Mouse (Mus musculus) lung, embryonic 15.5 days (tissue): ENCODE measurements around the gene Trio. TPM values are rescaled to one million over a fixed set of nuclear protein-coding genes. Genes with fewer than 3 reads are reported as not detected.

Source experiments
- ATAC-seq: fragments of 200-750 bp; cut with Nextera tagmentation; 2 replicates; pipeline ENCODE4 v1.8.0; 2017; ENCODE audit warnings: moderate number of reproducible peaks, borderline replicate concordance; ENCODE audit not compliant: low FRiP score, low TSS enrichment; ENCODE audit errors: extremely low read depth
- H3K27ac ChIP-seq: fragments of 300-500 bp; sonication (generic); 2 replicates; pipeline ENCODE4 v1.5.1; 2015; ENCODE audit warnings: moderate library complexity, mild to moderate bottlenecking, inconsistent platforms
- H3K27me3 ChIP-seq: fragments of 300-500 bp; sonication (generic); 2 replicates; pipeline ENCODE4 v1.6.1; 2015; ENCODE audit warnings: inconsistent platforms
- H3K36me3 ChIP-seq: fragments of 300-500 bp; sonication (generic); 2 replicates; pipeline ENCODE4 v1.6.1; 2015; ENCODE audit warnings: inconsistent platforms
- H3K4me1 ChIP-seq: fragments of 300-500 bp; sonication (generic); 2 replicates; pipeline ENCODE4 v1.6.1; 2015; ENCODE audit warnings: inconsistent platforms
- H3K4me2 ChIP-seq: fragments of 300-500 bp; sonication (generic); 2 replicates; pipeline ENCODE4 v1.6.1; 2015; ENCODE audit warnings: inconsistent platforms, mild to moderate bottlenecking, moderate library complexity
- H3K4me3 ChIP-seq: fragments of 300-500 bp; sonication (generic); 2 replicates; pipeline ENCODE4 v1.5.1; 2015; ENCODE audit warnings: mild to moderate bottlenecking, inconsistent platforms
- H3K9ac ChIP-seq: fragments of 300-500 bp; sonication (generic); 2 replicates; pipeline ENCODE4 v1.6.1; 2015; ENCODE audit warnings: inconsistent platforms
- H3K9me3 ChIP-seq: fragments of 300-500 bp; sonication (generic); 2 replicates; pipeline ENCODE4 v1.6.1; 2016; ENCODE audit warnings: inconsistent platforms
- WGBS: fragments of 180-500 bp; shearing (Covaris S2); methylation state at CpG from one replicate; pipeline ENCODE4 v1.1.7; 2015; 5-methylcytosine and 5-hydroxymethylcytosine counted together
- polyA plus RNA-seq: library from polyadenylated mRNA; unstranded; fragments of >200 nt; fragmentation: Nextera tagmentation; extraction: Ambion mirVana; gene quantifications from 2 replicates; pipeline ENCODE4 v1.2.1, GENCODE M21; 2015

Trio gene
- polyA plus RNA-seq, 1 experiment from 2014 or later, result 18.7 TPM

DNA sequence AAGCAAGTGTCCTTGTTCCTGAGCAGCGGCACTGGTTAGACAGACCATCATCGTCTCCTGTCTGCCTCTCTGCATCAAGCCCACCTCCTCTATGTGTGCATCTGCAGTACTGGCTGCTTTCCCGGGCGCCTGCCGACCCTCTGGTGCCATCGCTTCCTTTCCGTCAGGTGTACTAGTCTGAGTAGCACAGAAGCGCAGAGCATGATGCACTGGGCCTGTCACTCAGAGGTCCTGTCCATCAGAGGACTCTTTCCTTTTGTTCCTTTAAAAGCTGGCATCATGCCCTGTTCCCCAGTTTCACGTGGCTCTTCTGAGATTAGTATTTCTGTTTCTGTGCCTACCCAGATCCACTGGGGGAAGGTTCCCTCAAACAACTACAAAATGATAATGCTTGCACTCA is 67.8 kb downstream of the Trio start:
- H3K4me3 ChIP-seq, result no peak overlapping the region
- ATAC-seq, result no peak
- WGBS, result 71% methylated on average over 9 of the region's 9 CpGs
- H3K4me2 ChIP-seq, result no peak overlapping the region
- H3K36me3 ChIP-seq, result no peaks in the 10 kb centered on the region
- no peak overlapping the region for H3K27ac ChIP-seq
- H3K9ac ChIP-seq, result no peak overlapping the region
- H3K27me3 ChIP-seq, result no peaks in the 10 kb centered on the region
- no peaks in the 10 kb centered on the region for H3K9me3 ChIP-seq
- peaks cover 34% of the 10 kb centered on the region for H3K4me1 ChIP-seq

DNA sequence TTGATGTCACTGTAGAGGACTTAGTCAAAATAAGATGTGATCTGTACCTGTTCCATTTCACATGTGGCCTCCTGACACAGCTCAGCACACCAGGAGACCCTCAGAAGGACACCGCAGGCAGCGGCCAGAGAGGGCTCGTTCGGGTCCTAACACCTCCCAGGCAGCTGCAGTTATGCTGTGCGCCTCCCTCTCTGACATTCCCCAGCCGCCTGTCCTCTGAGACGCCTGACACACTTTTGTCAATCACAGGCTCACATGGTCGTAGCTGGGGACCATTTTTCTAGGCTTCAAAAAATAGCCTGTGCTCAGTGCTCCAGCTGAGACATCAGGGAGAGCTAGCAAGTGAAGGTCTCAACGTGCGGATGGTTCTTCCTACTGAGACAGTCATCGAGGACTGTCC is 70.0 kb downstream of the Trio start:
- Histone ChIP-seq H3K4me1 (peaks cover 23% of the 10 kb centered on the region), H3K9ac (no peak overlapping the region), H3K4me3 (no peak overlapping the region), H3K27me3 (no peaks in the 10 kb centered on the region), H3K4me2 (no peak overlapping the region), H3K36me3 (no peaks in the 10 kb centered on the region), H3K27ac (no peak overlapping the region), H3K9me3 (no peaks in the 10 kb centered on the region)
- ATAC-seq, result no peak
- WGBS, result 42% methylated on average over 11 of the region's 11 CpGs

- H3K27ac ChIP-seq, result no peak overlapping the region
- no peak overlapping the region for H3K4me3 ChIP-seq
- no peak for ATAC-seq
- no peaks in the 10 kb centered on the region for H3K9me3 ChIP-seq
- H3K27me3 ChIP-seq, result no peaks in the 10 kb centered on the region
- no peak overlapping the region for H3K4me2 ChIP-seq
- no peak overlapping the region for H3K9ac ChIP-seq
- peaks cover 15% of the 10 kb centered on the region; the same call in 1 of the 2 replicates for H3K4me1 ChIP-seq
- no peaks in the 10 kb centered on the region for H3K36me3 ChIP-seq
- whole genome bisulfite sequencing, result 89% methylated on average over 5 of the region's 5 CpGs
Observed at GRCm38 (mm10) chr15:27954356-27954755, 71.3 kb downstream of the Trio start.

- ATAC-seq, result no peak
Observed at GRCm38 (mm10) chr15:27953570-27953969, 72.1 kb downstream of the Trio start.

GRCm38 (mm10) chr15:27951195-27951594 is 74.5 kb downstream of the Trio start:
- Histone ChIP-seq H3K27me3 (no peaks in the 10 kb centered on the region), H3K9me3 (no peaks in the 10 kb centered on the region), H3K4me3 (no peak overlapping the region), H3K4me1 (peaks cover 7% of the 10 kb centered on the region; the same call in 1 of the 2 replicates), H3K4me2 (no peak overlapping the region), H3K36me3 (no peaks in the 10 kb centered on the region), H3K9ac (no peak overlapping the region), H3K27ac (no peak overlapping the region)
- ATAC-seq, result no peak
- WGBS, result 85% methylated on average over 7 of the region's 7 CpGs

More at GRCm38 (mm10) chr15:27953570-27953969, 72.1 kb downstream of the Trio start:
- Histone ChIP-seq H3K4me1 (peaks cover 15% of the 10 kb centered on the region; the same call in 1 of the 2 replicates), H3K27me3 (no peaks in the 10 kb centered on the region), H3K9ac (no peak overlapping the region), H3K4me3 (no peak overlapping the region), H3K36me3 (no peaks in the 10 kb centered on the region), H3K4me2 (no peak overlapping the region), H3K9me3 (no peaks in the 10 kb centered on the region), H3K27ac (no peak overlapping the region)
- 58% methylated on average over 3 of the region's 3 CpGs for WGBS

DNA sequence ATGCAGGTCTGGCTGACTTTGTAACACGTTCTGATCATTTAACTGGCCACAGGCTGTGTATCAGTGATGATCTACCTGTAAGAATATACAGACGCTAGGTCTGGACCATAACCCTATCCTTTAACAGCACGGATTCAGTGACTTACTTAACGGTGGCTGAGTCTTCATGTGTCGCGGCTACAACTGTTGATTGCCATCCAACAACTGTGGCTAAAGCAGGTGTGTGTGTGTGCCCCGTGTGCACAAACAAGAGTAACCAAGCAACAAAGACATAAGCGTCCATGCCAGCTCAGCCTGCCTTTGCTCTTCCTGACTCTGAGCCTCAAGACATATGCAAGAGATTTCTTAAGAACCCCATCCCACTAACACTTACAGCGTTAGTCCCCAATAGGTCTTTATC is 76.5 kb downstream of the Trio start:
- no peak overlapping the region for H3K4me3 ChIP-seq
- H3K27ac ChIP-seq, result no peak overlapping the region
- no peak overlapping the region for H3K4me2 ChIP-seq
- 90% methylated on average over 9 of the region's 9 CpGs for WGBS
- peaks cover 4% of the 10 kb centered on the region for H3K4me1 ChIP-seq
- H3K36me3 ChIP-seq, result no peaks in the 10 kb centered on the region
- ATAC-seq, result no peak
- no peaks in the 10 kb centered on the region for H3K9me3 ChIP-seq
- H3K9ac ChIP-seq, result no peak overlapping the region
- no peaks in the 10 kb centered on the region for H3K27me3 ChIP-seq

DNA sequence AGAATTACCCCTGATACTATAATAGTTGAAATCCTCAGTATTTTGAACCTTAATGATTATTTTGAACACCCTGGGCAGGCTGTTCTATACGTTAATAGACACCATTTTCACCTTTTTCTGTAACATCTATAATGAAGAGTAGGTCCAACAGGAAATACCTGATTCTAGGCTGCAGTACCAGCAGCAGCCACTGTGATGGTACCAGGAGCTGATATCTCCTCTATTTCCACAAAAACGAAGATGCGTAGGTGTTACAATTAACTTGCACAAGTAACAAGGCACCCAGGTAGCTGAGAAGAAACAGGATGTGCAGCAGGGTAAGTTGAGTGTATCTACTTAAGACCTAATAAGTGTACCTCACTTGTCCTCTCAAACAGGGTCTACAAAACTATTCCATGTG is 77.8 kb downstream of the Trio start:
- no peak for ATAC-seq
- no peak overlapping the region for H3K9ac ChIP-seq
- H3K27ac ChIP-seq, result no peak overlapping the region
- H3K27me3 ChIP-seq, result no peaks in the 10 kb centered on the region
- H3K4me1 ChIP-seq, result peaks cover 11% of the 10 kb centered on the region
- H3K4me3 ChIP-seq, result no peak overlapping the region
- no peaks in the 10 kb centered on the region for H3K9me3 ChIP-seq
- whole genome bisulfite sequencing, result 89% methylated on average over 3 of the region's 3 CpGs
- H3K4me2 ChIP-seq, result no peak overlapping the region
- no peaks in the 10 kb centered on the region for H3K36me3 ChIP-seq

DNA sequence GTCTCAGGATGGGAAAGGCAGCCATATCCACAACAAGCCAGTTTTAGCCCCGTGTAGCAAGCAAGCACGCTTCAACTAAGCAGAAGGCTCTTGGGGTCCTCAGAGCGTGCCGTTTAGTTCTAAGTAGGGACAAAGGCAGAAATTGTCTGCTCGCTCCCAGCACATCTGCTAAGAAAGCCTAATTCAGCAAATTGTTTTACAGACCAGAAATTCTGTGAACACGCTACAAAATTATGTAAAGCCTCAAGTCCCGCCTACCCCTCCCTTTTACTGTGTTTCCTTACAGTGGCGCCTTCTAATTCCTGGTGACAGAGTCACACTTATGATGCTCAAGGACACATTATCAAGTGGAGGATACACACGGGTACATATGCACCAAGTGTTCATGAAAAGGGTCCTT is 80.1 kb downstream of the Trio start:
- no peak overlapping the region for H3K27ac ChIP-seq
- ATAC-seq, result no peak
- WGBS, result 71% methylated on average over 9 of the region's 9 CpGs
- no peak overlapping the region for H3K4me2 ChIP-seq
- no peak overlapping the region for H3K9ac ChIP-seq
- H3K27me3 ChIP-seq, result no peaks in the 10 kb centered on the region
- no peak overlapping the region for H3K4me3 ChIP-seq
- H3K4me1 ChIP-seq, result peaks cover 26% of the 10 kb centered on the region
- no peaks in the 10 kb centered on the region for H3K9me3 ChIP-seq
- H3K36me3 ChIP-seq, result no peaks in the 10 kb centered on the region

- H3K9ac ChIP-seq, result no peak overlapping the region
- H3K9me3 ChIP-seq, result no peaks in the 10 kb centered on the region
- no peak for ATAC-seq
- H3K27me3 ChIP-seq, result no peaks in the 10 kb centered on the region
- no peak overlapping the region for H3K4me3 ChIP-seq
- WGBS, result 75% methylated on average over 11 of the region's 11 CpGs
- no peaks in the 10 kb centered on the region for H3K36me3 ChIP-seq
- peaks cover 26% of the 10 kb centered on the region for H3K4me1 ChIP-seq
- H3K4me2 ChIP-seq, result no peak overlapping the region
- H3K27ac ChIP-seq, result no peak overlapping the region
Observed at GRCm38 (mm10) chr15:27944898-27945297, 80.8 kb downstream of the Trio start.

- Histone ChIP-seq H3K9me3 (no peaks in the 10 kb centered on the region), H3K9ac (no peak overlapping the region), H3K27me3 (no peaks in the 10 kb centered on the region), H3K36me3 (no peaks in the 10 kb centered on the region), H3K27ac (no peak overlapping the region), H3K4me2 (no peak overlapping the region), H3K4me1 (peaks cover 31% of the 10 kb centered on the region), H3K4me3 (no peak overlapping the region)
- 58% methylated on average over 18 of the region's 18 CpGs for WGBS
- ATAC-seq, result no peak
Observed at GRCm38 (mm10) chr15:27943486-27944195, 82.0 kb downstream of the Trio start.

DNA sequence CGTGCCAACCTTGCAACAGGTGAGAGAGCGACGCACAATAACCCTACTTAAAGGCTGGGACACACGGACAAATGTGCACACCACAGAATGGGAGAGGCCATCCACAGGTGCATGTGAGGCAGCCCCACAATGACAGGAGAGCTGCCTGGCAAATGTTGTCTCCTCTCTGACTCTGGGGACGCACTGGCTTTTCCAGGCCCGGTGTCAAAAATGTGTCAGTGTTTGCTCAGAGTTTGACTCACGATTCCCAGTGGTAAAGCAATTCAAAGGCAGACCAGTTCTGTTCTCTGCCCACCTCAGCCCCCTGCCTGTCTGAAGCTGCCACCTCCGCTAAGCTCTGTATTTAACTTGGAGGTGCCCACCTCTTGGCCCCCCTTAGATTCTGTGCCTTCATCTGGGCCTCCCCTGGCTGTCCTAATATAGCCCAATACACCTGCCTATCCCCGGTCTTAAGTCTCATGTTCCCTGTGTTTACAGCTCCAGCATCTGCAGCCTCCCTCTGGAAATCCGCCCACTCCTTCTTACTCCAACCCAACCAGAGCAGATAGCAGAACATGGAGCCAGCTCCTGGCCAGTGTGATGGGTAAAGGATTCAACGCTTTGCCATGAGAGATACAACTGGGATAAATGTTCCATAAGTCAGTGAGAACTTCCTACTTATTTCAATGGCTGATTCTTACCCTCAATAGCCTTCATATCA is 83.3 kb downstream of the Trio start:
- no peak overlapping the region for H3K4me2 ChIP-seq
- WGBS, result 64% methylated on average over 11 of the region's 11 CpGs
- no peaks in the 10 kb centered on the region for H3K36me3 ChIP-seq
- no peak overlapping the region for H3K4me3 ChIP-seq
- H3K27me3 ChIP-seq, result no peaks in the 10 kb centered on the region
- ATAC-seq, result no peak
- peaks cover 45% of the 10 kb centered on the region for H3K4me1 ChIP-seq
- peak overlapping the region; percentile 12; the same call in 1 of the 2 replicates for H3K27ac ChIP-seq
- no peak overlapping the region for H3K9ac ChIP-seq
- no peaks in the 10 kb centered on the region for H3K9me3 ChIP-seq

- ATAC-seq, result no peak
- H3K36me3 ChIP-seq, result no peaks in the 10 kb centered on the region
- no peak overlapping the region for H3K4me3 ChIP-seq
- H3K27ac ChIP-seq, result no peak overlapping the region
- no peak overlapping the region for H3K9ac ChIP-seq
- H3K4me1 ChIP-seq, result peaks cover 53% of the 10 kb centered on the region
- 69% methylated on average over 8 of the region's 8 CpGs for WGBS
- H3K9me3 ChIP-seq, result no peaks in the 10 kb centered on the region
- H3K4me2 ChIP-seq, result no peak overlapping the region
- no peaks in the 10 kb centered on the region for H3K27me3 ChIP-seq
Observed at GRCm38 (mm10) chr15:27941441-27941840, 84.2 kb downstream of the Trio start.
